Mouse (Mus musculus): ENCODE results near the gene Rnls.

DNA sequence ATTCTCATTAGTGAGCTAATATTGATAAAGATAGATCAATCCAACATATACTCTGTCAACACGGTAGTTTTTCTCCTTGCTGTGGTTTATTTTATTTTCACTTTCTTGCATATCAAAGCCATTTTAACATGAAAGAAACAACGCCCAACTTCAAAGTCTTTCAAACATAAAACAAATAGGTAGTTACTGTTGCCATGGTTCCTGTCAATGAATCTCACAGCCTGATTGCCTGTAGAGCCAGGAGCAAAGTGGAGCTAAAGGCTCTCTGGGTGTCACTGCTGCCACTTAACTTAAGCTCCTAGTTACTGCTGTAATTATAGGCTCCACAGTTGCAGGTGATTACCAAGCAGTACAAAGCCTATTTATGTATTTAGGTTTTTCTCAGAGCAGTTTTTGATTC lies 126.8 kb downstream of the Rnls start:
- TF ChIP-seq CTCF (IDR thresholded peaks at IDR 0.05; ENCODE audit: extremely low read depth, insufficient read depth, insufficient read length, insufficient replicate concordance) (no peak), POLR2A (IDR thresholded peaks at IDR 0.05; ENCODE audit: low read depth, low read length) (no peak)

Data from spleen, adult 2 months (tissue).